Mouse (Mus musculus): ENCODE results near the gene Ccdc62. TPM values are rescaled to one million over a fixed set of nuclear protein-coding genes. Genes with fewer than 3 reads are reported as not detected.

Ccdc62 gene
- polyA plus RNA-seq, 1 experiment: 8.0 TPM

- no peak for TF ChIP-seq POLR2A (IDR thresholded peaks at IDR 0.05; ENCODE audit: low read depth, low read length)
- no peak for TF ChIP-seq CTCF (IDR thresholded peaks at IDR 0.05; ENCODE audit: borderline replicate concordance, insufficient read depth, low read length)
- Histone ChIP-seq H3K4me3 (ENCODE audit: insufficient read depth, low read length) (no peak overlapping the region), H3K27ac (ENCODE audit: insufficient read depth, low read length) (no peak overlapping the region), H3K4me1 (ENCODE audit: control insufficient read depth, insufficient read depth, low read length) (peaks cover 3% of the 10 kb centered on the region; the same call in 1 of the 2 replicates)
Measured at GRCm38 (mm10) chr5:123986925-123987324, 56.4 kb downstream of the Ccdc62 start.

DNA sequence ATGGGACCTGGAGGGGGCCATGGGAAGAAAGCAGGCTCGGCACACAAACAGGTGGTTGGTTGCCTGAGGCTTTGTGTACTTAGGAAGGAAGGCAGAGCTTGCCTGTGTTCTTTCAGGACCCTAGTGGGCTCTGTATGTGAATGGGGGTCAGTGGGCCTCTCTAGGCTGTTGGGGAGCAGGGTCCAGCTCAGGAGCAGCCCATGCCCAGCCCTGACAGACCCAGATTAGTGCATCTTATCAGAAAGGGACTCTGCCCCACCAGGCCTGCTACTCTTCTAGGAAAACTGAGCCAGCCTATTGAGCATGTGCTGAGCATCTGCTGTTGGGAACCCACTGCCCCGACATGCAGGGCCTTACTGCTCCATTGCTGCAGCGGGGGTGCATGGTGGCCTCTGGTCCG lies 57.0 kb downstream of the Ccdc62 start:
- TF ChIP-seq CTCF (IDR thresholded peaks at IDR 0.05; ENCODE audit: borderline replicate concordance, insufficient read depth, low read length) (no peak), POLR2A (IDR thresholded peaks at IDR 0.05; ENCODE audit: low read depth, low read length) (no peak)
- Histone ChIP-seq H3K4me3 (ENCODE audit: insufficient read depth, low read length) (no peak overlapping the region), H3K27ac (ENCODE audit: insufficient read depth, low read length) (no peak overlapping the region), H3K4me1 (ENCODE audit: control insufficient read depth, insufficient read depth, low read length) (peaks cover 6% of the 10 kb centered on the region; the same call in 1 of the 2 replicates)

DNA sequence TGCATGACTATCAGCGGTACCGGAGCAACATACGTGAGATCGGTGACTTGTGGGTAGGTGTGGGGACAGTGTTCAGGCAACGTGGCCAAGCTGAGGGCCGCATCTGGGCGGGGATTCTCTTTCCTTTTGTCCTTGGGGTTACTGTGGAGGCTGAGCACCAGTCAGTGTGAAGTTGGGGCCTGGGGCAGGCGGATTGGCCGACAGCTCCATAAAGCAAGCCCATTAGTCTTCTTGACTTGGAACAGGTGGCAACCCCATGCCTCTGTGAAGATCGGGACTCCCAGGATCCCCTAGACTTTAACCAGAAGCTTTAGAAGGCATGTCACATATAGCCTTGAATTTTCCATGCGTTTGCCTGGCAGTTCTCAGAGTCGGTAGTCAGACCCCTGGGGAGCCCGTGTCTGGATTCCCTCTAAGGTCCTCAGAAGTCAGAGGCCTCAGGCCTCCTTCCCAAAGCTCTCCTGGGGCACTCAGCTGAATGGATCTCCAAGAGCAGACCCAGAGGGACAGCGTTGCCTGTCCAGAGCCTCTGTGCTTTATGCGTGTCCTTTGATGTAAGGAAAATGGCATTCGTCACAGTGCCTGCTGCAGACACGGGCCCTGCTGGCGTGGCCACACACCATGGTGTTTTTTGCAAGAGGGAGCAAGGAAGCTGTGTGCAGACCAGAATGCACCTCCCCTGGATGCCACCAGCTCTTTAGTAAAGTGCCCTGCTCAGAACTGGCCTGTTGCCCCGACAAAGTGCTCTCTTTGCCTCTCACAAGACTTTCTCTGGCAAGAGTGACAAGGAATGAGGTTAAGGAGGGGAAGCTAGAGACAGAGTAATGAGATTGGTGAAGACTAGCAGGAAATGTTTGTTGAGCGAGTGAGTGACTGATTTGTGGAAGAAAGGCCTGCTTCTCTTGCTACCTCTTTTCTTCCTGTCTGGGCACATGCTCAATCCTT lies 59.7 kb downstream of the Ccdc62 start:
- Histone ChIP-seq H3K4me3 (ENCODE audit: insufficient read depth, low read length) (no peak overlapping the region), H3K4me1 (ENCODE audit: control insufficient read depth, insufficient read depth, low read length) (peaks cover 10% of the 10 kb centered on the region; the same call in 1 of the 2 replicates), H3K27ac (ENCODE audit: insufficient read depth, low read length) (no peak overlapping the region)
- no peak for TF ChIP-seq POLR2A (IDR thresholded peaks at IDR 0.05; ENCODE audit: low read depth, low read length)
- no peak for TF ChIP-seq CTCF (IDR thresholded peaks at IDR 0.05; ENCODE audit: borderline replicate concordance, insufficient read depth, low read length)

- Histone ChIP-seq H3K27ac (ENCODE audit: insufficient read depth, low read length) (no peak overlapping the region), H3K4me1 (ENCODE audit: control insufficient read depth, insufficient read depth, low read length) (peaks cover 10% of the 10 kb centered on the region; the same call in 1 of the 2 replicates), H3K4me3 (ENCODE audit: insufficient read depth, low read length) (no peak overlapping the region)
- TF ChIP-seq POLR2A (IDR thresholded peaks at IDR 0.05; ENCODE audit: low read depth, low read length) (no peak), CTCF (IDR thresholded peaks at IDR 0.05; ENCODE audit: borderline replicate concordance, insufficient read depth, low read length) (no peak)
Measured at GRCm38 (mm10) chr5:123991321-123991720, 60.8 kb downstream of the Ccdc62 start.

DNA sequence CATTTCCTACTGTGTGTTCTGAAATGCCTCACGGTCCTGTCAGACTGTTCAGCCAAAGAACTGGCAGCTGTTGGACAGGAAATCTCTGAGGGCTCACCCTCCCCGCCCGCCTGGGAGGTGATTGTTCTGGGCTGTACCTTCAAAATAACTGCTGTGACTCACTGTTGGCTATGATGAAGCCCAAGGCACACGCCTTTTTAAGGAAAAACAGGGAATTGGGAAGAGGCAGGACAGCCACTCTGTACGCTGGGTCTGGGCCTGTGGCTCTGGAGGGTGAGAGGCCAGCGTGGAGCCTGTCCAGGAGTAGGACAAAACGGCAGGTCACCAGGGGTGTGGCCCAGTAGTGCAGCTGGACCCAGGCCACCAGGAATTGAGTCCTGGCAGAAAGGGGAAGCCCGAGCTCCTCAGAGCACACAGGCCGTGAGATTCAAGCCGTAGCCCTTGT lies 61.7 kb downstream of the Ccdc62 start:
- TF ChIP-seq POLR2A (IDR thresholded peaks at IDR 0.05; ENCODE audit: low read depth, low read length) (0 out of 2 replicates have a peak, but pooled peaks have one; percentile 55), CTCF (IDR thresholded peaks at IDR 0.05; ENCODE audit: borderline replicate concordance, insufficient read depth, low read length) (no peak)
- Histone ChIP-seq H3K4me1 (ENCODE audit: control insufficient read depth, insufficient read depth, low read length) (peaks cover 10% of the 10 kb centered on the region; the same call in 1 of the 2 replicates), H3K27ac (ENCODE audit: insufficient read depth, low read length) (peak overlapping the region; percentile 75), H3K4me3 (ENCODE audit: insufficient read depth, low read length) (no peak overlapping the region)

DNA sequence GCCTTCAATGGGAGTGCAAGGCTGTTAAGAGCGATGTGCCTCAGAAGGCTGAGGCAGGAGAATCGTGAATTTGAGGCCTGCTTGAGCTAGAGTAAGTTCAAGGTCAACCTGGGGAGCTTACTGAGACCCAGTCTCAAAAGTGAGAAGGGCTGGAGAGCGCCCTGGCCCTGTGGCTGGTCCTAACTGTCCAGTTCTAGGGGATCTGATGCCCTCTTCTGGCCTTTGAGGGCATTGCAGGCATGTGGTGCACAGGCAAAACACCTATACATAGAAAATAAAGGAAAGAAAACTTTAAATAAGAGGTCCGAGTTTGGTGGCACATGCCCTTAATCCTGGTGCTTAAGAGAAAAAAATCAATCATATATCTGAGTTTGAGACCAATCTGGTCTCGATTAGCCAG lies 62.3 kb downstream of the Ccdc62 start:
- Histone ChIP-seq H3K4me1 (ENCODE audit: control insufficient read depth, insufficient read depth, low read length) (peaks cover 10% of the 10 kb centered on the region; the same call in 1 of the 2 replicates), H3K4me3 (ENCODE audit: insufficient read depth, low read length) (no peak overlapping the region), H3K27ac (ENCODE audit: insufficient read depth, low read length) (peak overlapping the region; percentile 65)
- TF ChIP-seq CTCF (IDR thresholded peaks at IDR 0.05; ENCODE audit: borderline replicate concordance, insufficient read depth, low read length) (peak; percentile 73), POLR2A (IDR thresholded peaks at IDR 0.05; ENCODE audit: low read depth, low read length) (no peak)

- TF ChIP-seq POLR2A (IDR thresholded peaks at IDR 0.05; ENCODE audit: low read depth, low read length) (no peak), CTCF (IDR thresholded peaks at IDR 0.05; ENCODE audit: borderline replicate concordance, insufficient read depth, low read length) (no peak)
- H3K4me1 ChIP-seq (ENCODE audit: control insufficient read depth, insufficient read depth, low read length): peaks cover 10% of the 10 kb centered on the region; the same call in 1 of the 2 replicates
- no peak overlapping the region for H3K27ac ChIP-seq (ENCODE audit: insufficient read depth, low read length)
- no peak overlapping the region for H3K4me3 ChIP-seq (ENCODE audit: insufficient read depth, low read length)
Measured at GRCm38 (mm10) chr5:123993263-123994036, 63.0 kb downstream of the Ccdc62 start.

GRCm38 (mm10) chr5:123994468-123994867 lies 64.0 kb downstream of the Ccdc62 start:
- TF ChIP-seq POLR2A (IDR thresholded peaks at IDR 0.05; ENCODE audit: low read depth, low read length): no peak
- peaks cover 10% of the 10 kb centered on the region; the same call in 1 of the 2 replicates for H3K4me1 ChIP-seq (ENCODE audit: control insufficient read depth, insufficient read depth, low read length)
- no peak overlapping the region for H3K27ac ChIP-seq (ENCODE audit: insufficient read depth, low read length)
- H3K4me3 ChIP-seq (ENCODE audit: insufficient read depth, low read length): no peak overlapping the region

DNA sequence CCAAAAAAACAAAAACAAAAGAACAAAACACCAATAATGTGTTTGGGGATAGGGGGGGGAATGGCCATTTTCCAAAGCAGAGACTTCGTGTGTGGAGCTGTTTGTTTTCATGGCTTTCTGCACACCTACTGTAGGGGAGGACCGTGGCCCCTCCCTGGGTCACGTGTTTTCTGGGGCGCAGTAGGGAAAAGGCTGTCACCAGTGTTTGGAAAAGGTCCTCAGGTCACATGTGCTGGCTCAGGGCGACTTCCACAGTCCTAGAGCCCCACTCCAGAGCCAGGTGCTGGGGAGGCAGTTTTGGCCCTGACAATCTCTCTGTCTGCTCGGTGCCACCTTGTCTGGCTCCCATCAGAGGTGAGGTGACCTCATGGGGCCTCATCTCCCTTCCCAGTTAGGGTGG lies 64.9 kb downstream of the Ccdc62 start:
- Histone ChIP-seq H3K4me1 (ENCODE audit: control insufficient read depth, insufficient read depth, low read length) (peaks cover 10% of the 10 kb centered on the region; the same call in 1 of the 2 replicates), H3K27ac (ENCODE audit: insufficient read depth, low read length) (no peak overlapping the region), H3K4me3 (ENCODE audit: insufficient read depth, low read length) (no peak overlapping the region)
- no peak for TF ChIP-seq POLR2A (IDR thresholded peaks at IDR 0.05; ENCODE audit: low read depth, low read length)
- TF ChIP-seq CTCF (IDR thresholded peaks at IDR 0.05; ENCODE audit: borderline replicate concordance, insufficient read depth, low read length): no peak
